Mouse (Mus musculus) neural tube, embryonic 15.5 days (tissue): ENCODE data around the gene Grm4. TPM values are rescaled to one million over a fixed set of nuclear protein-coding genes. Genes with fewer than 3 reads are reported as not detected.
A peak's percentile ranks its signal among the peaks of the same experiment; 100 is the strongest.

ENCODE experiments used
- ATAC-seq: fragments of 200-750 bp; cut with Nextera tagmentation; 2 replicates; pipeline ENCODE4 v1.8.0; 2017; ENCODE audit warnings: mild to moderate bottlenecking, moderate TSS enrichment, moderate library complexity; ENCODE audit not compliant: low FRiP score
- H3K27ac ChIP-seq: fragments of 300-500 bp; sonication (generic); replicated peaks from 2 replicates; pipeline ENCODE4 v1.5.1; 2015; ENCODE audit warnings: mild to moderate bottlenecking, inconsistent platforms
- H3K27me3 ChIP-seq: fragments of 300-500 bp; sonication (generic); replicated peaks from 2 replicates; pipeline ENCODE4 v1.6.1; 2015; ENCODE audit warnings: inconsistent platforms
- H3K36me3 ChIP-seq: fragments of 300-500 bp; sonication (generic); 2 replicates; pipeline ENCODE4 v1.6.1; 2015; ENCODE audit warnings: inconsistent platforms
- H3K4me1 ChIP-seq: fragments of 300-500 bp; sonication (generic); 2 replicates; pipeline ENCODE4 v1.6.1; 2015; ENCODE audit warnings: inconsistent platforms
- H3K4me2 ChIP-seq: fragments of 300-500 bp; sonication (generic); 2 replicates; pipeline ENCODE4 v1.6.1; 2015; ENCODE audit warnings: inconsistent platforms, mild to moderate bottlenecking, moderate library complexity
- H3K4me3 ChIP-seq: fragments of 300-500 bp; sonication (generic); replicated peaks from 2 replicates; pipeline ENCODE4 v1.5.1; 2015; ENCODE audit warnings: mild to moderate bottlenecking, inconsistent platforms
- H3K9ac ChIP-seq: fragments of 300-500 bp; sonication (generic); replicated peaks from 2 replicates; pipeline ENCODE4 v1.6.1; 2015; ENCODE audit warnings: mild to moderate bottlenecking, inconsistent platforms
- H3K9me3 ChIP-seq: fragments of 300-500 bp; sonication (generic); replicated peaks from 2 replicates; pipeline ENCODE4 v1.6.1; 2016; ENCODE audit warnings: inconsistent platforms
- WGBS: fragments of 180-500 bp; shearing (Covaris S2); methylation state at CpG from one replicate; pipeline ENCODE4 v1.1.7; 2015; ENCODE audit warnings: mixed read lengths; 5-methylcytosine and 5-hydroxymethylcytosine counted together
- polyA plus RNA-seq: library from polyadenylated mRNA; unstranded; fragments of >200 nt; fragmentation: Nextera tagmentation; extraction: Ambion mirVana; gene quantifications from 2 replicates; pipeline ENCODE4 v1.2.1, GENCODE M21; 2015

The Grm4 gene
- polyA plus RNA-seq, 1 experiment from 2014 or later, result 10.1 TPM

DNA sequence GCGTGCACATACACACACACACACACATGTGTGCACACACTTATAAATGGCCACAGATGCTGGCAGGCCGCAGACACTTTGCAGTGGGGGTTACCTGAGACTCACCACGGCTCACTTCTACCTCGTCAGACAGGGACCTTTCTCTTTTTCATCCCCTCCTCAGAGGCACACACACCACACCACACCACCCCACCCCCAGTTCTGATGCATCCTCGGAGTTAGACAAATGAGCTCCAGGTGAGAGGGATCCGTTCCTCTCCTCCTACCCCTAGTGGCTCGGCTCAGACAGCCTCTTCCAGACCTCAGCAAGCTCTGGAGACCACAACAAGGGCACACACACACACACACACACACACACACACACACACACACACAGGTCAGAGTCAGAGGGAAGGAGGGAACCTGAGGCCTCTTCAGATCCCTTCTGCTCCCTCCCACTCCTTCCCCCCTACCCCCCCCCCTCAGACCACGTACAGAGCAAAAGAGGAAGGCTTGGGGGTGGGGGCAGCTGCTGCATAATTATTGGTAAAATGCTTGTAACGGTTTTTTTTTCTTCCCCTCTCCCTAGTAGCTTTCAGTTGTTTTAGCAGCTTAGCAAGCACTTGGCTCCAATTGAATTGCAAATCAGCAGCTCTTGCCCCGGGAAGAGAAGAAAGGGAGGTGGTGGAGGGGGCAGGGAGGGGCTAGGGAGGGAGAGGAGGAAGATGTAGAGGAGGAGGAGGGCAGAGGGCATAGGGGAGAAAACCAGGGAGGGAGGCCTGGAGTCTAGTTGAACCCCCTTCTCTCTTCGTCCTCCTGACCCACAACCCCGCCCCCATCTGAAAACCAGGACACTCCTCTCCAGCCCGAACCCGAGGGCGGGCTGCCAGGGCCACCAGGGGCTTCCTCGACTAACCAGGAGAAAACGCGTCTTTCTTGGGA is 19.6 kb downstream of the Grm4 start:
- Histone ChIP-seq H3K9ac (0 out of 2 replicates have a peak overlapping the region, but pooled peaks have one; percentile 20), H3K27ac (peak overlapping the region; percentile 33; the same call in 1 of the 2 replicates), H3K4me2 (peak overlapping the region; percentile 39), H3K27me3 (peaks cover 5% of the 10 kb centered on the region; the same call in 1 of the 2 replicates), H3K4me3 (no peak overlapping the region), H3K9me3 (no peaks in the 10 kb centered on the region), H3K36me3 (no peaks in the 10 kb centered on the region), H3K4me1 (peaks cover 44% of the 10 kb centered on the region)
- peak; percentile 38 for ATAC-seq
- WGBS, result 8% methylated on average over 17 of the region's 18 CpGs

DNA sequence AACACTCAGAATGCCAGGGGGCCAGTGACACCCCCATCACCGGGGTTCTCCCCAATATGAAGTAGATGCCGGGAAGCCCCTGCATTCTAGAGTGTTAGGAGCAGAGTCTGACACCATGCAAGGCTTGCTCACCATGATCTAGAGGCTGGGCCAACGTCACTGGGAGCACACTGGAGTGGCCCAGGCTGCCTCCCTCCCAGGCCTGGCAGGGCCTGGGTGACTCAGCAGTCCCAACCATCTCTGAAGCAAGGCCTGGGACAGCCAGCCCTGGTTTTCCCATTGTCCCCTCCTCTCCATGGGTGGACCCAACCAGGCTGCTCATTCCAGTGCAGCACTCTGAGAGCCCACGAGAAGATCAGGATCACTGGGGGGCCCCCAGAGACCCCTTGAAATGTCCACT is 20.4 kb downstream of the Grm4 start:
- Histone ChIP-seq H3K4me2 (no peak overlapping the region), H3K4me3 (no peak overlapping the region), H3K27me3 (peaks cover 5% of the 10 kb centered on the region; the same call in 1 of the 2 replicates), H3K9ac (no peak overlapping the region), H3K9me3 (no peaks in the 10 kb centered on the region), H3K27ac (peak overlapping the region; percentile 20; the same call in 1 of the 2 replicates), H3K36me3 (no peaks in the 10 kb centered on the region), H3K4me1 (peaks cover 42% of the 10 kb centered on the region)
- ATAC-seq, result peak; percentile 12; the same call in 1 of the 2 replicates
- WGBS, result 26% methylated on average over 4 of the region's 4 CpGs

DNA sequence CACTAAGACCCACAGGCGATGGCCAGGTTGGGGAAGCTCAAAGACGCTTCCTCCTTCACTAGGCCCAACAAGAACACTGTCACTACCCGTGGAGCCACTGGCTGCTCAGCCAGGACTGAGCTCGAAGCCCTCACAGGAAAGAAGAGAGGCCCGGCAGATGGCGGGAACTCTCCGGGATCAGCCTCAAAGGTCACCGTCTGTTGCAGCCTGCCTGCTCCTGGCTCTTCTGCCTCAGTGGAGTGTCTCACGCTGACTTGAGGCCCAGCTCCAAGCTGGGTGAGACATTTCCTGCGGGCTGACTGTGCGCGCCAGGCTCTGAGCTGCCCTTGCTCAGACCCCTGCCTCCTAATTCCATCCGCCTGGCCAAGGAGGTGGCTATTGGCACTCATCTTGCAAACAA is 22.1 kb downstream of the Grm4 start:
- 82% methylated on average over 13 of the region's 13 CpGs for WGBS
- H3K9me3 ChIP-seq, result no peaks in the 10 kb centered on the region
- H3K4me2 ChIP-seq, result no peak overlapping the region
- H3K36me3 ChIP-seq, result no peaks in the 10 kb centered on the region
- ATAC-seq, result no peak
- H3K27ac ChIP-seq, result no peak overlapping the region
- H3K9ac ChIP-seq, result no peak overlapping the region
- H3K4me1 ChIP-seq, result peaks cover 37% of the 10 kb centered on the region
- no peak overlapping the region for H3K4me3 ChIP-seq
- peaks cover 5% of the 10 kb centered on the region; the same call in 1 of the 2 replicates for H3K27me3 ChIP-seq

DNA sequence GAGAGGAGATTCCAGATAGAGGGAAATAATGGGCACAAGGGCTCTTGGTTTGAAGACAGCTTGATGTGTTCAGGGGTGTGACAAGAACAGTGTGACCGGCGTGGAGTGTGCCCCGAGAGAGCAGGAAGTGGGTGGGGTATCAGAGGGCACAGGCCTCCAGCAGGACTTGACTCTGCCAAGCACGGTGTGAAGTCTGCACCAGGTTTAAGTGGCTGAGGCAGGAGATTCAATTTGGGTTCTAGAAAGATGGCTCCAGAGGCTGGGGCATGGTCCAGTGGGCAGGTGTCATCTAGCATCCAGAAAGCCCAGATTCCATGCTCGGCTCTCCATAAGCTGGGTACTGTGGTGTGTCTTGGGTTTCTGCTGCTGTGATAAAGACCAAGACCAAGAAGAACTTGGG is 23.4 kb downstream of the Grm4 start:
- H3K4me2 ChIP-seq, result no peak overlapping the region

DNA sequence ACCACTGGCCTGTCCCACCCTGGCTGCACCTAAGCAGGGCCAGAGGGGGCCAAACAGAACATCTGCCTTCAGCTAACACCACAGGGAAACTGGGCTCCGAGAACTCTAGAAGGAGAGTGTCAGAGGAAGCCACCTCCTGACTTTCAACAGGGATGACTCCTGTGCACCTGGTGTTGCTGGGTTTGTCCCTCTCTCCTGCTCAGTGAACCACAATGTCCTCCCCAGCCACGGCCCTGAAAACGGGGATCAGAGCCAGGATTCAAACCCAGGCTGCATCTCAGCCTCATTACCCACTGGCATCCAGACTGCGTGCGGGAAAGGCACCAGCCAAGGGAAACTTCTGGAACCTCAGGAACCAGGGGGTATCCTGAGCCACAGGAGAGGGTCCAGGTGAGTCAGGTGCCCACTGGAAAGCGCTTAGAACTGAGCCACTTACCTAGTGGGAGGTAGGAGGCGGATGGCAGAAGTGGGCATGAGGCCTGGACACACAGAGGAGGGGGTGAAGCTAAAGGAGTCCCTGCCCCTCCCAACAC is 26.1 kb downstream of the Grm4 start:
- H3K9me3 ChIP-seq, result no peaks in the 10 kb centered on the region
- 85% methylated on average over 7 of the region's 7 CpGs for WGBS
- peaks cover 3% of the 10 kb centered on the region; the same call in 1 of the 2 replicates for H3K4me1 ChIP-seq
- ATAC-seq, result no peak
- H3K27ac ChIP-seq, result no peak overlapping the region
- H3K4me2 ChIP-seq, result no peak overlapping the region
- no peaks in the 10 kb centered on the region for H3K27me3 ChIP-seq
- H3K4me3 ChIP-seq, result no peak overlapping the region
- no peak overlapping the region for H3K9ac ChIP-seq
- no peaks in the 10 kb centered on the region for H3K36me3 ChIP-seq

More for the DNA sequence above, 23.4 kb downstream of the Grm4 start:
- Histone ChIP-seq H3K9me3 (no peaks in the 10 kb centered on the region), H3K4me1 (peaks cover 27% of the 10 kb centered on the region), H3K4me3 (no peak overlapping the region), H3K9ac (no peak overlapping the region), H3K36me3 (no peaks in the 10 kb centered on the region), H3K27me3 (peaks cover 3% of the 10 kb centered on the region; the same call in 1 of the 2 replicates), H3K27ac (no peak overlapping the region)
- ATAC-seq, result no peak
- WGBS, result 85% methylated on average over 5 of the region's 5 CpGs

DNA sequence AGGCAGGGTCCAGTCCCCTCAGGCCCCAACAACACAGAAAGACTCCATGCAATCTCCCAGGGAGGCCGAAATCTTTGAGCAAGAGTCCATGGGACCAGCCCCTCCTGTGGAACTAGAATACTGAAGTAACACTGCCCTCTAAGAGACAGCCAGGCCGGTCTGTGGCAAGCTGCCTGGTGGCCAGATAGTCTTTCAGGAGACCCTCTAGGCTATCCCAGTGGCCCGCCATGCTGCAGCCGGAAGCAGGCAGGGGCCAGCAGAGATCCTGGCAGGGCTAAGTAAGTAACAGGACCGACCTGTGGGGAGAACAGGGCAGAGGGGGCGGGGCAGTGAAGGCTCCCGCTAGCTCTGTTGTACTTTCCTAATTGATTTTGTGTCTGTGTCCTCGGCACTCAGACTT is 27.2 kb downstream of the Grm4 start:
- Histone ChIP-seq H3K4me3 (no peak overlapping the region), H3K27me3 (no peaks in the 10 kb centered on the region), H3K27ac (no peak overlapping the region), H3K4me2 (no peak overlapping the region), H3K4me1 (no peaks in the 10 kb centered on the region; the same call in 1 of the 2 replicates), H3K9ac (no peak overlapping the region), H3K9me3 (no peaks in the 10 kb centered on the region), H3K36me3 (no peaks in the 10 kb centered on the region)
- no peak for ATAC-seq
- 49% methylated on average over 8 of the region's 8 CpGs for WGBS

DNA sequence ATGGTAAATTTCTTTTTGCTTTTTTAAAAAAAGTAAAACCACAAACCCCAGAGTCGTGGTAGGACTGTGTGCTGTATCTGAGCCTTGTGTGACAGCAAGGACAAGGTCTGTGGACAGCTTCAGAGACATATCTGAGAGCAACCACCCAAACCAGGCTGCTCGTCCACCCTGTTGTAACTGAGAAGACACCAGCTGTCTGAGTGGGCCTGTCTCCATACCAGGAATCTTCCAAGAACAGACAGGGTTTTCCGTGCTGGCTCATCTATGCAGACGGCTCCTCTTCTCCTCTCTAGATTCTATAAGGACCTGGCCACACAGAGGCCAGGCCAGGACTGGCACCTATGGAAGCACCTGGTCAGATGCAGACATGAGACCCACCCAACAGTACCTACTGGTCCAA is 27.8 kb downstream of the Grm4 start:
- H3K9me3 ChIP-seq, result no peaks in the 10 kb centered on the region
- H3K36me3 ChIP-seq, result no peaks in the 10 kb centered on the region
- H3K27me3 ChIP-seq, result no peaks in the 10 kb centered on the region
- no peak overlapping the region for H3K9ac ChIP-seq
- WGBS, result 84% methylated on average over 4 of the region's 4 CpGs
- no peak overlapping the region for H3K4me3 ChIP-seq
- H3K4me1 ChIP-seq, result peaks cover 5% of the 10 kb centered on the region
- H3K4me2 ChIP-seq, result no peak overlapping the region
- no peak overlapping the region for H3K27ac ChIP-seq
- ATAC-seq, result no peak

DNA sequence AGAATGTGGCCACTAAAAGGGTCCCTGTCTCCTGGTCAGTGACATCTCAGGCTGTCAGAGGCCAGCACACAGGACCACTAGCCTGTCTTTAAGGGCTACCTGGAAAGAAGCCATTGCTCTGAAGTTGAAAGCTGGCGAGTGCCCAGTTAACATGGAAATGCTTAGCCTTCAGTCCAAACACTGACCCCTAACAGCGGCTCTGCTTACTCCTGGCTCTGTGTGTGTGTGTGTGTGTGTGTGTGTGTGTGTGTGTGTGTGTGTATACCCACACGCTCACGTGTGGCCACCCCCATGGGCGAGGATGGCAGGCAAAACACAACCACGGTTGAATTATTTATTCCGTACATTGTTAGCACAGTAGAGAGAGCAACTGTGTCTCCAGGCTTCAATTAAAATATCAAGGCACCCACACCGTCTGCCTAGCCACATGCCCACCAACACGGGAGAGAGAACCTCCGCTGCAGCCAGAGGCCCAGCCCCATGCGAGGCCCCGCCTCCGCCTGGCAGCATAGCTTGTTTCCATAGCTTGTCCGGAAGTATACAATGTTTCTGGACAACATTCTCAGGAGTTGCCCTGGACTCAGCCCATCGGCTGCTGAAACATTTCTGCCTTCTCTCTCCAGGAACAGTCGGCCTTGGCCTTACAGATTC is 32.9 kb downstream of the Grm4 start:
- WGBS, result 66% methylated on average over 16 of the region's 16 CpGs
- no peak for ATAC-seq
- H3K27ac ChIP-seq, result no peak overlapping the region

DNA sequence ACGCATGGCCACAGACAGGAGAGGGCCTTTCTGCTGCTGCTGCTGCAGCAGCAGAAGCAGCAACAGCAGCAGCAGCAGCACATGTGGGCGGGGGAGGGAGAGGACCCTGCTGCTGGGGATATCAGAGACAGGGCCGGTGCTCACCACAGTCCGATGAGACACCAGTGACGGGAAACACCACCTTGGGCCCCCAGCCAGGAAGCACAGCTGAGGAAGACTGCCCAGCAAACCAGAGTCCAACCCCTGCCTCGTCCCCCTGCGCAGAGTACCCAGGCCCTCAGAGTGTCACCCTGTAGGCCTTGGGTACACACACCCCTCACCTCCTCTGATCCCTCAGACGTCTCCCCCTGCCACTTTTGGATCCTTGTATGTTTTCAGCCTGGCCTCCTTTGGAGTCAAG is 35.3 kb downstream of the Grm4 start:
- H3K4me2 ChIP-seq, result no peak overlapping the region
- no peaks in the 10 kb centered on the region for H3K9me3 ChIP-seq
- no peak for ATAC-seq
- H3K9ac ChIP-seq, result no peak overlapping the region
- peaks cover 30% of the 10 kb centered on the region for H3K4me1 ChIP-seq
- H3K36me3 ChIP-seq, result no peaks in the 10 kb centered on the region
- WGBS, result 26% methylated on average over 8 of the region's 8 CpGs
- no peaks in the 10 kb centered on the region for H3K27me3 ChIP-seq
- no peak overlapping the region for H3K4me3 ChIP-seq
- no peak overlapping the region for H3K27ac ChIP-seq

More for the DNA sequence above, 32.9 kb downstream of the Grm4 start:
- Histone ChIP-seq H3K9ac (no peak overlapping the region), H3K27me3 (no peaks in the 10 kb centered on the region), H3K4me1 (peaks cover 23% of the 10 kb centered on the region), H3K36me3 (no peaks in the 10 kb centered on the region), H3K9me3 (no peaks in the 10 kb centered on the region), H3K4me2 (no peak overlapping the region), H3K4me3 (no peak overlapping the region)

DNA sequence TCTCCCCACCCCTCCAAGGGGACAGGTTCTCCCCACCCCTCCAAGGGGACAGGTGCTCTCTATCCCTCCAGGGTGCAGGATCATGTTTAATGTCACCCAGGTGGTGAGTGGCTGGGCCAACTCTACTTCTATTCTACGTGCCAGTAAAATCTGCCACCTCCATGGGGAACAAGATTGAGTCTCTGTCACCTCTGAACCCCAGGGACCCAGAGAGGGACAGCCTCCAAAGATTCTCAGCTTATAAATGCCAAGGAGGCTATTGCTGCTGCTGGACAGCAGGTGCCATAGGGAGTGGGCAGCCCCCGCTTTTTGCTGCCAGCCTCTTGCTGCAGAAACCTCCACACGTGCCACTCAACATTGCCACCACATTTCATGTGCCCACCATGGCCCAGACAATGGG is 37.6 kb downstream of the Grm4 start:
- H3K36me3 ChIP-seq, result no peaks in the 10 kb centered on the region
- 74% methylated on average over 3 of the region's 3 CpGs for WGBS
- no peaks in the 10 kb centered on the region for H3K27me3 ChIP-seq
- no peak overlapping the region for H3K4me2 ChIP-seq
- no peak overlapping the region for H3K9ac ChIP-seq
- no peak overlapping the region for H3K27ac ChIP-seq
- ATAC-seq, result no peak
- no peaks in the 10 kb centered on the region for H3K9me3 ChIP-seq
- no peak overlapping the region for H3K4me3 ChIP-seq
- peaks cover 39% of the 10 kb centered on the region for H3K4me1 ChIP-seq

DNA sequence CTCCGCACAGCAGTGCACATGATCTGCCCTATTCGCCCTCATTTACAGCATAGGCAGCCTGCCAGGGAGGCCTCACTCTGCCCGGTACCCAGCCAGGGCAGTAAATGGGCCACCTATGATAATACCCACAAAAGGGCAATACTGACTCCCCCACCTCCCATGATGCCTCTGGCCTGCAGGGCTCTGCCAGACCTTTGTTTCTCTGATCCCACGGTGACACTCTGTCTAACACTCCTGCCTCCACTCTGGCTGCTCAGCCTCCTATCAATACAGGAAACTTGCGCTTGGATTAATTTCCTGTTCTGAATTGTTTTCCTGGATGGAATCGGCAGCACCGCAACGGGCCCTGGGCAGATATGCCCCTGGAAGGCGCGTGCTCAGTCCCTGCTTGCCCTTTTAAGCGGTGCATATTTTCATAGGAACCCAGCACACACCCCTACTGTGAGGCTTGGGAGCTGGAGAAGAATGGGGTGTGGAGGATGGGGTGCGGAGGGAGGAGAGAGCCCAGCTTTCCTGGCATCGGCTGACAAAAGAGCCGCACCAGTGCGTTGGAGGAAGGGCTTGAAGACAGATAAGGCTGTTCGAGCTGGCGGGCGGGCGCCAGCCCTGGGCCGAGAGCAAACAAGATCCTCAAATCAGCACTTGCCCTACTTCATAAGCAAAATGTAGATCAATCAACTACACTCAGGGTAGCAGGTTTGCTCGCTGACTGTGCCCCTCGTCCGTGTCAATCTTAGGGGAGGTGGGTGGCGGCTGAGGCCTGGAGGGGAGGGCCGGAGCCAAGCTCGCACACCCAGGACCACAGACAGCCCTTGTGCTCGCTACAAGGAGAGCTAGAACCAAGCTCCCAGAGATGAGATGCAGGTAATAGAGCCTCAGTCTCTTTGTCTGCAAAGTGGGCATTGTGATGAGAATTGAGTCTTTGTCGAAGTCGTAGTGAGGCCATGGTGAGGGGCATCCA is 40.8 kb downstream of the Grm4 start:
- H3K27ac ChIP-seq, result peak overlapping the region; percentile 48
- H3K4me2 ChIP-seq, result 0 out of 2 replicates have a peak overlapping the region, but pooled peaks have one; percentile 2
- H3K9me3 ChIP-seq, result no peaks in the 10 kb centered on the region
- no peak overlapping the region for H3K4me3 ChIP-seq
- no peaks in the 10 kb centered on the region for H3K36me3 ChIP-seq
- ATAC-seq, result peak; percentile 23; the same call in 1 of the 2 replicates
- H3K4me1 ChIP-seq, result peaks cover 25% of the 10 kb centered on the region
- no peak overlapping the region for H3K9ac ChIP-seq
- H3K27me3 ChIP-seq, result no peaks in the 10 kb centered on the region
- 54% methylated on average over 29 of the region's 29 CpGs for whole genome bisulfite sequencing
